Mouse (Mus musculus) ES-Bruce4 (cell line): ENCODE results near the gene Mocs3.

Experiments
- CTCF ChIP-seq: IDR thresholded peaks from one replicate; pipeline ENCODE4 v1.8.1; 2011; ENCODE audit warnings: low read depth, low read length
- EP300 ChIP-seq: IDR thresholded peaks from 2 replicates; pipeline ENCODE4 v1.6.1; 2011; ENCODE audit warnings: low read depth, low read length; ENCODE audit not compliant: insufficient read depth

GRCm38 (mm10) chr2:168193685-168194084 lies 36.7 kb upstream of the Mocs3 start:
- TF ChIP-seq EP300 (no peak), CTCF (no peak)
